ENCODE assay signal across 8 mouse cellular contexts in genomic region chr8:3587391-3588257, GRCm38 (mm10). TPM values are rescaled to one million over a fixed set of nuclear protein-coding genes. Genes with fewer than 3 reads are reported as not detected.
DNase-seq lines count a peak whose midpoint lies in the region; ATAC-seq and TF ChIP-seq lines count a peak whose summit lies in the region.

No protein-coding gene starts in this region.

- peak overlapping the region; percentile 7; the same call in 1 of the 2 replicates for H3K27ac ChIP-seq in olfactory bulb, adult 2 months (ENCODE audit: insufficient read depth, low read depth, low read length)

- no peaks in the 10 kb centered on the region for H3K4me1 ChIP-seq in olfactory bulb, adult 2 months (ENCODE audit: control insufficient read depth, insufficient read depth, low read length)

- H3K4me3 ChIP-seq in olfactory bulb, adult 2 months (ENCODE audit: insufficient read depth, low read depth, low read length) = peak overlapping the region; percentile 75

- 1% methylated on average over 77 of the region's 77 CpGs for whole genome bisulfite sequencing in olfactory bulb, adult 2 months

- TF ChIP-seq CTCF in olfactory bulb, adult 2 months (IDR thresholded peaks at IDR 0.05; ENCODE audit: insufficient read depth, low read depth, low read length) = no peak

- peak; percentile 46 for ATAC-seq in activated CD4-positive, CD25-positive, alpha-beta regulatory T cell, adult 4 months

- peak; percentile 54 for DNase-seq in CD4-positive helper T cell, adult 2 months (ENCODE audit: low read depth, low spot score)
- DNase-seq in embryo, embryonic 10.5 days (ENCODE audit: low spot score) = peak; percentile 71
- DNase-seq in heart, postnatal 10 days = peak; percentile 30 to 31
- DNase-seq in kidney, postnatal 4 days = peak; percentile 82 to 89
- DNase-seq in lung, adult 18-20 months = peak; percentile 78 to 85
- no peak for DNase-seq in gastrocnemius, postnatal 36 days

- TF ChIP-seq POLR2A in olfactory bulb, adult 2 months (IDR thresholded peaks at IDR 0.05; ENCODE audit: insufficient read depth, low read depth, low read length) = peak; percentile 66

- intact Hi-C loops in heart, postnatal 10 days (cut with DNase I) = no loop called here
- intact Hi-C loops in gastrocnemius, postnatal 36 days (cut with DNase I) = no loop called here

RNA-seq across cellular contexts. Expression of gene Camsap3, which starts 0.5 kb away (rescaled TPM):
- not detected for polyA plus RNA-seq in activated CD4-positive, CD25-positive, alpha-beta regulatory T cell, adult 4 months (2017; shearing (Covaris generic))
- 1 to 10 TPM; 1.1 to 1.9 TPM for total RNA-seq in heart, postnatal 10 days (2021)
- polyA plus RNA-seq in olfactory bulb, adult 2 months (2012; ENCODE audit: insufficient read depth, insufficient read length, low replicate concordance, missing spikeins) = not detected in 2 replicates
- total RNA-seq in gastrocnemius, postnatal 36 days (2021) = under 1 TPM; 0.36 to 0.54 TPM

RNA-seq across cellular contexts. Expression of gene C330021F23Rik, which starts 19.8 kb away (rescaled TPM):
- not detected for polyA plus RNA-seq in activated CD4-positive, CD25-positive, alpha-beta regulatory T cell, adult 4 months (2017; shearing (Covaris generic))
- total RNA-seq in heart, postnatal 10 days (2021) = under 1 TPM; 0.30 to 0.91 TPM
- not detected in 2 replicates for polyA plus RNA-seq in olfactory bulb, adult 2 months (2012; ENCODE audit: insufficient read depth, insufficient read length, low replicate concordance, missing spikeins)
- total RNA-seq in gastrocnemius, postnatal 36 days (2021) = not detected

RNA-seq across cellular contexts. Expression of gene Xab2, which starts 33.5 kb away (rescaled TPM):
- polyA plus RNA-seq in activated CD4-positive, CD25-positive, alpha-beta regulatory T cell, adult 4 months (2017; shearing (Covaris generic)) = 10 to 100 TPM; 65.9 to 74.1 TPM
- total RNA-seq in heart, postnatal 10 days (2021) = 10 to 100 TPM; 18.8 to 21.5 TPM
- polyA plus RNA-seq in olfactory bulb, adult 2 months (2012; ENCODE audit: insufficient read depth, insufficient read length, low replicate concordance, missing spikeins) = not detected in 2 replicates
- total RNA-seq in gastrocnemius, postnatal 36 days (2021) = 10 to 100 TPM in 1 of 2 experiments, 1 to 10 TPM in 1; 10.0 to 10.8 TPM

RNA-seq across cellular contexts. Expression of gene Pet100, which starts 33.7 kb away (rescaled TPM):
- 100 to 1,000 TPM in 1 of 2 experiments, 10 to 100 TPM in 1; 95.4 to 145 TPM for polyA plus RNA-seq in activated CD4-positive, CD25-positive, alpha-beta regulatory T cell, adult 4 months (2017; shearing (Covaris generic))
- total RNA-seq in heart, postnatal 10 days (2021) = 10 to 100 TPM; 69.8 to 76.2 TPM
- polyA plus RNA-seq in olfactory bulb, adult 2 months (2012; ENCODE audit: insufficient read depth, insufficient read length, low replicate concordance, missing spikeins) = not detected in 2 replicates
- 10 to 100 TPM; 73.8 to 77.0 TPM for total RNA-seq in gastrocnemius, postnatal 36 days (2021)

RNA-seq across cellular contexts. Expression of gene Pcp2, which starts 37.7 kb away (rescaled TPM):
- polyA plus RNA-seq in activated CD4-positive, CD25-positive, alpha-beta regulatory T cell, adult 4 months (2017; shearing (Covaris generic)) = not detected
- total RNA-seq in heart, postnatal 10 days (2021) = not detected
- polyA plus RNA-seq in olfactory bulb, adult 2 months (2012; ENCODE audit: insufficient read depth, insufficient read length, low replicate concordance, missing spikeins) = not detected in 2 replicates
- total RNA-seq in gastrocnemius, postnatal 36 days (2021) = not detected

Comparison
In these comparisons a context has a peak if more than half of its experiments do, and no peak if none do; other contexts are left out.
1. DNase-seq: peak in CD4-positive helper T cell, adult 2 months (single experiment), embryo, embryonic 10.5 days (single experiment), heart, postnatal 10 days (2 of 2), kidney, postnatal 4 days (2 of 2) and lung, adult 18-20 months (2 of 2); none in gastrocnemius, postnatal 36 days (0 of 2).